Mouse (Mus musculus): ENCODE measurements around the gene Aldh3a1.

DNA sequence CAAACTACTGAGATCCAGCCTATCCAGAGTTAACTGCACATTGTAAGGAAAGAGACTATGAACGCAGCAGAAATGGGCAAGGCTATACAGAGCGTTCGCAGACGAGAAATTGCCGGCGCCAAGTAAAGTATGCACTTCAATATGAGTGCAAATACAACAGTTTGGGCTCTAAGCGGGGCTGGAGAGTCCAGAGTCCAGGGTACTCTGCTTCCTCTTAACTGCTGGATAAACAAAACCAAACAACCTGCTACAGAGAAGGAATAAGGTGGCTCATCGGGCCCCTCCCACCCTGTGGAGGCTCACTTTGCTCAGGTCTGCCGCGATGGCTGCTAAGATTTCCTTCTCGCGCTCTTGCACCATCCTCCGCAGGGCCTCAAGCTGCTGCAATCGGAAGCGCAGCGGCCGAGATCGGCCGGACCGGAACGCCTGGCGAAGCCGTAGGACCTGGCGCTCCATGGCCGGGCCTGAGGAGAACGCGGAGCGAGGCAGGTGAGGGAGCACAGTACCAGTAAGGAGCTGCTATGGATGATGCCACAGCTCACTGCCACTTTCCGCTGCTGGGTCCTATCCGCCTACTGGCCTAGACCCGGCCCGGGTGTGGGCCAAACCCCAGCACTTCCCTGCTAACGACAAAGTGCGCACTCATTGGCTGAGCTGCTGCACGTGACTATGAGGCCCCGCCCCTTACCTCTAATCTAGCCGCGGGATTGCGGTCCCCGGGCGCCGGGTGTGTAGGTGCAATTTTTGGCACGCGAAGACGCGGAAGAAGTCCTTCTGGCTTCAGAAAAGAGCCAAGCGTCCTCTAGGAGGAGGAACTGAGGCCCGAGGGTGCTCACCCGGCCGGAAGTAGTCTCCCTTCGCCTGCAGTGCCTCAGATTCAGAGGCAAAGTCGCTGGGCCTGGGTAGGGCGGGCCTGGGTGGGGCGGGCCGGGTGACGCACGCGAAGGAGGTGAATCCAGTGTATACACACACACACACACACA, 59.5 kb downstream of the Aldh3a1 start, which contains the start of gene Aldh3a2:
- TF ChIP-seq POLR2A (IDR thresholded peaks at IDR 0.05; ENCODE audit: control insufficient read depth, low read depth, low read length): peak; percentile 93
- TF ChIP-seq CTCF (IDR thresholded peaks at IDR 0.05; ENCODE audit: control insufficient read depth, insufficient read depth, insufficient replicate concordance, low read depth, low read length): no peak

All from testis, adult 2 months (tissue).